Mouse (Mus musculus) thymus, adult 2 months (tissue): ENCODE results near the gene Pld2.

Experiments
- CTCF ChIP-seq: fragments of 200-500 bp; IDR thresholded peaks from 2 replicates; pipeline ENCODE4 v1.5.1; 2012; ENCODE audit warnings: mild to moderate bottlenecking, control low read depth, low read length, moderate library complexity, borderline replicate concordance; ENCODE audit not compliant: control insufficient read depth, poor library complexity, insufficient read depth; ENCODE audit errors: extremely low read depth
- POLR2A ChIP-seq: fragments of 200-500 bp; IDR thresholded peaks from 2 replicates; pipeline ENCODE4 v1.6.1; 2012; ENCODE audit warnings: mild to moderate bottlenecking, low read length, control low read depth, moderate library complexity; ENCODE audit not compliant: control insufficient read depth, poor library complexity, insufficient read depth; ENCODE audit errors: extremely low read depth

GRCm38 (mm10) chr11:70544496-70544895 lies 4.6 kb downstream of the Pld2 start:
- TF ChIP-seq CTCF (no peak), POLR2A (no peak)
